Mouse (Mus musculus) brain, embryonic 14.5 days (tissue): ENCODE measurements at regions not wholly inside any gene's neighbourhood (a gene's known extent, or its start where the extent isn't known, plus 50 kb on each side); places are given as distances from the start of the nearest gene placed in this dataset.

Experiments used
- CTCF ChIP-seq: fragments of 200-500 bp; IDR thresholded peaks from 2 replicates; pipeline ENCODE4 v1.5.1; 2012; ENCODE audit warnings: inconsistent platforms, mild to moderate bottlenecking, moderate library complexity, borderline replicate concordance; ENCODE audit not compliant: insufficient read depth, insufficient read length; ENCODE audit errors: extremely low read depth
- POLR2A ChIP-seq: fragments of 200-500 bp; IDR thresholded peaks from 2 replicates; pipeline ENCODE4 v1.6.1; 2012; ENCODE audit warnings: mild to moderate bottlenecking, inconsistent platforms, borderline replicate concordance; ENCODE audit not compliant: poor library complexity, insufficient read depth, insufficient read length, severe bottlenecking; ENCODE audit errors: extremely low read depth

- TF ChIP-seq CTCF (peak; percentile 90), POLR2A (no peak)
These were observed 144.7 kb upstream of the Rpl38 start for GRCm38 (mm10) chr11:114523444-114524238.
